Mouse (Mus musculus) small intestine, adult 2 months (tissue): ENCODE measurements around the gene Triobp. TPM values are rescaled to one million over a fixed set of nuclear protein-coding genes. Genes with fewer than 3 reads are reported as not detected.

Experiments
- H3K27ac ChIP-seq: fragments of 200-500 bp; 2 replicates; pipeline ENCODE4 v1.5.1; 2012; ENCODE audit warnings: low read depth, low read length, control low read depth, inconsistent platforms; ENCODE audit not compliant: insufficient read depth
- H3K27me3 ChIP-seq: fragments of 200-500 bp; 2 replicates; pipeline ENCODE4 v1.6.1; 2012; ENCODE audit warnings: mild to moderate bottlenecking, moderate library complexity, low read length, inconsistent platforms; ENCODE audit not compliant: control insufficient read depth, insufficient read depth
- H3K36me3 ChIP-seq: fragments of 200-500 bp; 2 replicates; pipeline ENCODE4 v1.6.1; 2012; ENCODE audit warnings: mild to moderate bottlenecking, low read length, control low read depth, inconsistent platforms; ENCODE audit not compliant: control insufficient read depth, insufficient read depth
- H3K4me1 ChIP-seq: fragments of 200-500 bp; 2 replicates; pipeline ENCODE4 v1.6.1; 2012; ENCODE audit warnings: low read length, inconsistent platforms, mixed read lengths; ENCODE audit not compliant: control insufficient read depth, insufficient read depth, insufficient read length
- H3K4me3 ChIP-seq: fragments of 200-500 bp; 2 replicates; pipeline ENCODE4 v1.5.1; 2012; ENCODE audit warnings: low read depth, mild to moderate bottlenecking, control low read depth, inconsistent platforms, low read length, moderate library complexity
- CTCF ChIP-seq: fragments of 200-500 bp; IDR thresholded peaks from 2 replicates; pipeline ENCODE4 v1.5.1; 2012; ENCODE audit warnings: low read depth, mild to moderate bottlenecking, control low read depth, inconsistent platforms, low read length, moderate library complexity, mixed read lengths; ENCODE audit not compliant: insufficient replicate concordance, insufficient read length; ENCODE audit errors: extremely low read depth
- POLR2A ChIP-seq: fragments of 200-500 bp; IDR thresholded peaks from 2 replicates; pipeline ENCODE4 v1.6.1; 2012; ENCODE audit warnings: low read depth, mild to moderate bottlenecking, control low read depth, inconsistent platforms, low read length, moderate library complexity
- WGBS: fragments of 180-500 bp; shearing (Covaris S2); methylation state at CpG from one replicate; pipeline ENCODE4 v1.1.7; 2018; 5-methylcytosine and 5-hydroxymethylcytosine counted together
- polyA plus RNA-seq: library from polyadenylated mRNA; depleted of rRNA; stranded (reverse); fragments of >200 nt; gene quantifications from 2 replicates; pipeline ENCODE4 v1.2.3, GENCODE M21; 2012

Triobp gene
- polyA plus RNA-seq, 1 experiment, result 123 TPM

DNA sequence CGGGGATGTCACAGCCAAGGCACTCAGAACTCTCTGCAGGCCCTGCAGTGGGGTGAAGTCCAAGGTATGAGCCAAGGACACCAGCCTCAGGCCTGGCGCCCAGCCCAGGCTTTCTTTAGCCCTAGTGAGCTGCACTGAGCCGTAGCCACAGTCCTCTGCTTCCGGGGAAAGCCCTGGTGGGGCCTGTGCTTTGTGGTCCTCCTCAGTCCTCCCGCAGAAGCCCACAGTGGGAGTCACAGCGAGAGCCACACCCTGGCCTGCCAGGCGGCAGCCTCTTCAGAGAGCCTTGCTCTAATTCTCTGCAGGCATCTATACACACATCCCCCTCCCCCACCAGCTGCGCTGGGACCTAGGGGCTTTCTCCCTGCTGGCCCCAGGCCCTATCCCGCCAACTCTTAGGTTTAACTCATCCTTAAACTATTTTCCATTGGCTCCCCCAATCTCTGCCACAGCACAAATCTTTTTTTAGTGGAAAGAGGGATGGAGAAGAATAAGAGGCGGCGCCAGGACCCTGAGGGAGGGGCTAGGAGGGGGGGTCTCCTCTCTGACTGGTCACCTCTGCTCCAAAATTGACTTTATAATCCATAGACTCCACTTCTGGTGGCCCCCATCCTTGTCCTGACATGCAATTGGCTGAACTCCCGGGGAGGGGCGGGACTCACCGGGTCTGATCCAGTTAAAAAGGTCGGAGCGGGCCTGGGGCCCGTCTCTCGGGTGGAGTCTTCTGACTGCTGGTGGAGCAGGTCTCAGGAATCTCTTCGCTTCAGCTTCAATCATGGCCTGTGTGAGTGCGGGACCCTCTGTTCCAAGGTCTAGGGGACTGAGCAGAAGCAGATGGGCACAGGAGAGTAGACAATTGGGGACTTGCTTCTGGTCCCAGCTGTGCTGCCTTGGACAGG is 21.3 kb upstream of the Triobp start, which contains the start of gene Lgals1:
Lgals1 (plus strand) TSS at position 705 of the 899 bp plus-strand sequence.
- Histone ChIP-seq H3K4me3 (peak within 1 kb of the TSS; percentile 42), H3K27me3 (no peaks in the 10 kb centered on the region), H3K27ac (peak within 1 kb of the TSS; percentile 74), H3K36me3 (no peaks in the 10 kb centered on the region), H3K4me1 (peaks cover 19% of the 10 kb centered on the region)
- 11% methylated on average over 20 of the region's 20 CpGs for WGBS
- TF ChIP-seq POLR2A, result peak; percentile 41; the same call in 1 of the 2 replicates
- TF ChIP-seq CTCF, result no peak

DNA sequence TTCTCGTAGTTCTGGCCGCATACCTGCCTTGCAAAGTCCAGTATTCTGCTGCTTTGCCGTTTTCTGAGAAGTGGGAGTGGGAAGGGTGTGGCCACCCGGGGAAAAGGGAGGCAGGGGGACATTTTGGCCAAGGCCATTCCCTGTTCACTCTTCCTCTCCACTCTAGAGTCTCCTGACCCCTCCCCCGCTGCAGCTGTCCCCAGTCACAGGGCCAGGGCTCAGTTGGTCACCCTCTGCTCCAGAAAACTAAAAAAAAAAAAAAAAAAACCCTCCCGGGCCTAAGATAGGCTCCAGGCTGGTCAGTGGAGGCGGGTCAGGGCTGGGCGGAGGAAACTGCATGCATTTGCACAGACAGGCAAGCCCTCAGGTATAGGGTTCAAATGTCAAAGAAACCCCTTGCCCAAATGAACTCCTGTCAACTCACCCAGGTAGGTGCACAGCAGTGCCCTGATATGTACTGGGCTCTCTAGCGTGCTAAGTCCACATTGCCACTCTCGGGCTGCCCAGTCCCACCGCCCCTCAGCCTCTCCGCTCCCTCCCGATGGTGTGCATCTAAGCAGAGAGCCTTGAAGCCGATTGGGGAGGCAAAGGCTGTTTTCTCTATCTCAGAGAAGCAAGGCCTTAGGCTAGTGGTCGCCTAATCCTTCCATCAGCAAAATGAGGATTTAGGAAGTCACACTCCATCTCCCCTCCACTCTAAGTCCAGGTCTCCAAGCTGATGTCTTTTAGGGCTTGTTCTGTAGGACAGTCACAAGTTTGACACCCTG is 20.3 kb upstream of the Triobp start:
- 30% methylated on average over 15 of the region's 15 CpGs for WGBS
- H3K4me3 ChIP-seq, result peak overlapping the region; percentile 42
- no peaks in the 10 kb centered on the region for H3K36me3 ChIP-seq
- H3K4me1 ChIP-seq, result peaks cover 19% of the 10 kb centered on the region
- peak overlapping the region; percentile 35 for H3K27ac ChIP-seq
- TF ChIP-seq POLR2A (no peak), CTCF (no peak)
- H3K27me3 ChIP-seq, result no peaks in the 10 kb centered on the region

DNA sequence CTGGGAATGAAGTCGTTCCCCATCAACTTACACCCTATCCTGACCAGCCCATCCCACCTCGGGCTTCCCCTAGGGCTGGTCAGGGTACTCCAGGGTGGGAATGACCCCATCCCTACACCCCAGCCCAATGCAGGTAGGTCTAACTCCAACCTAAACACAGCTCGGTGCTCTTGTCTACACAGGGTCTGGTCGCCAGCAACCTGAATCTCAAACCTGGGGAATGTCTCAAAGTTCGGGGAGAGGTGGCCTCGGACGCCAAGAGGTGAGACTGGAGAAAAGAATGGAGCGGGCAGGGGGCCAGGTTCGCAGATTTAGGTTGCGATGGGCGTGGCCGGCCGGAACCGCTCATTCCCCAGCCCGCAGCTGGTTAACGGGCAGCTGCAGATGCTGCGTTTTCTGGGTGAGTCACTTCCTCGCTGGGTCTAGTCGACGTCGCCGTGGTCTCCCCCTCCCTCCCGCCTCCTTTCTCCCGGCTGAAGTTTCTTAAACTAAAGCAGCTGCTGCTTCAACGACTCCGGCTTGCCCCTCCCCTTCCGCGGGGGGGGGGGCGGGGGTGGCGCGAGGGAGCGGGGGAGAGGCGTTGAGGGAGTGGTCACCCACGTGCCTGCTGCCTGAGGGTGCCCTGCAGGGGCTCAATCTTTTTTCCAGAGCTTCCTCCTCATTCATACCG is 19.6 kb upstream of the Triobp start:
- Histone ChIP-seq H3K27me3 (no peaks in the 10 kb centered on the region), H3K4me3 (peak overlapping the region; percentile 42), H3K4me1 (peaks cover 18% of the 10 kb centered on the region), H3K36me3 (no peaks in the 10 kb centered on the region), H3K27ac (peak overlapping the region; percentile 23; the same call in 1 of the 2 replicates)
- no peak for TF ChIP-seq POLR2A
- TF ChIP-seq CTCF, result no peak
- WGBS, result under 1% methylated on average over 30 of the region's 35 CpGs

GRCm38 (mm10) chr15:78928539-78928938 is 19.0 kb upstream of the Triobp start:
- peaks cover 12% of the 10 kb centered on the region for H3K4me1 ChIP-seq
- WGBS, result 51% methylated on average over 8 of the region's 8 CpGs
- no peaks in the 10 kb centered on the region for H3K27me3 ChIP-seq
- no peak overlapping the region for H3K4me3 ChIP-seq
- TF ChIP-seq CTCF (no peak), POLR2A (no peak)
- peak overlapping the region; percentile 5; the same call in 1 of the 2 replicates for H3K27ac ChIP-seq
- no peaks in the 10 kb centered on the region for H3K36me3 ChIP-seq

GRCm38 (mm10) chr15:78930192-78930706 is 17.3 kb upstream of the Triobp start:
- Histone ChIP-seq H3K27ac (no peak overlapping the region), H3K27me3 (no peaks in the 10 kb centered on the region), H3K36me3 (no peaks in the 10 kb centered on the region), H3K4me1 (peaks cover 9% of the 10 kb centered on the region), H3K4me3 (no peak overlapping the region)
- TF ChIP-seq CTCF, result no peak
- no peak for TF ChIP-seq POLR2A
- WGBS, result 90% methylated on average over 6 of the region's 6 CpGs

DNA sequence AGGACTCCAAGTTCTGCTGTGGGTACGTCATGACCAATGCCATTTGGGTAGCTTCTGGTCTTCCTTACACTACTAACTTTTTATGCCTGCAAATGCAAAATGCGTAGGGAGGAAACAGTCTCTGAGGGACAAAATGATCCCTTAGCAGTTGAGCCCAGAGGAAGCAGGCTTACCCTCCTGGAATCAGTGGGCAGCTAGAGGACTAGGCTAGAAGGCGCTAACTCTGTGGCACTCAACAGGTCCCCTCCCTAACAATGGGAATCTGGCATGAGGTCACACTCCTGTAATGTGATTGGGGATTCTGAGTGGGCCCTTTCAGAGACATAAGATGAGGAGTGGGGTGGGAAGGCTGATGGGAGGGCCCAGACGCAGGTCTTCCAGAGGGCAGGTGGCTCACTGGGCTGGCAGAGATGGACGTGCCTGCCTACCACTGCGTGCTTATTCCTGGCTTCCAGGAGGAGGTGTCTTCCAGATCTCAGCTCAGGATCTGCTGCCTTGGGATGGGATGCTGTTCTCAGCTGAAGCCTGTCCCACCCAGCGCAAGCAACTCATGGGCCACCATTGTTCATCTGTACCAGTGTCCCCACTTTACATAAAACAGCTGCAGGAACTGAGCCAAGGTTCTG is 16.6 kb upstream of the Triobp start:
- WGBS, result 94% methylated on average over 7 of the region's 7 CpGs
- TF ChIP-seq CTCF, result no peak
- TF ChIP-seq POLR2A, result no peak
- H3K4me3 ChIP-seq, result no peak overlapping the region

More for the DNA sequence above, 16.6 kb upstream of the Triobp start:
- Histone ChIP-seq H3K4me1 (peaks cover 8% of the 10 kb centered on the region), H3K36me3 (no peaks in the 10 kb centered on the region), H3K27me3 (no peaks in the 10 kb centered on the region), H3K27ac (no peak overlapping the region)
